Comparison of ENCODE assay signal across 9 mouse cellular contexts in the genomic region with DNA sequence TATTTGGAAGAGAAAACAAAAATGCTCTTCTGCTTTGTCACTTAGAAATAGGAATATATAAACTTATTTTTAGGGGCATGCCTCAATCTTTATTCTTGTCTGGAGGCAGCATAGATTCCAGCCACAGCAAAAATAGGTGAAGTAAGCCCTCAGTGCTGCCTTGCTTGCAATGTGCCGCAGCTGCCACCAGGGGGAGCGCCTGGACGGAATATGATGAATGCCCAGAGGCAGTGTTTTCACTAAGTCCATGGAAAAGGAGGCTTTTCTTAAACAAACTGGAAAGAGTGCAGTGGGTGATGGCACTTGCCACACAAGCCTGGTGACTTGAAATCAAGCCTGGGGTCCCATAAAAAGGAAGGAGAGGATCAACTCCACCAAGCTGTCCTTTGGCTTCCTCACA. TPM values are rescaled to one million over a fixed set of nuclear protein-coding genes. Genes with fewer than 3 reads are reported as not detected.
DNase-seq lines count a peak whose midpoint lies in the region; ATAC-seq and TF ChIP-seq lines count a peak whose summit lies in the region.
"Had no signal": no experiment of that assay in that cellular context is flagged by ENCODE, and none has a peak within 500 bp of the region (broad histone marks: within the 10 kb centered on the region; RNA-seq: fewer than 3 reads in every experiment).

No protein-coding gene starts in this region.

- H3K4me2 ChIP-seq in lung, postnatal 0 days (replicated peaks; ENCODE audit: low read depth, low read length): no peak overlapping the region
- H3K4me2 ChIP-seq: limb, embryonic 13.5 days had no signal

- no peaks in the 10 kb centered on the region for H3K4me1 ChIP-seq in MEL (ENCODE audit: control insufficient read depth in 1 of 2, insufficient read depth in 2 of 2, low read length in 2 of 2)
- H3K4me1 ChIP-seq in lung, postnatal 0 days (ENCODE audit: insufficient read depth, low read depth, low read length): no peaks in the 10 kb centered on the region
- H3K4me1 ChIP-seq: limb, embryonic 13.5 days had no signal

- TF ChIP-seq RAD21 in MEL (IDR thresholded peaks at IDR 0.05; ENCODE audit: low read depth, low read length): peak; percentile 89

- no peak for TF ChIP-seq POLR2A in MEL (IDR thresholded peaks at IDR 0.05; ENCODE audit: control insufficient read depth in 1 of 2, insufficient read depth in 1 of 2, low read depth in 1 of 2, low read length in 2 of 2, poor library complexity in 1 of 2)

- H3K9me3 ChIP-seq in MEL (replicated peaks; ENCODE audit: insufficient read depth, low read length): no peaks in the 10 kb centered on the region
- no peaks in the 10 kb centered on the region for H3K9me3 ChIP-seq in lung, postnatal 0 days (ENCODE audit: low read length)
- H3K9me3 ChIP-seq: limb, embryonic 13.5 days had no signal

- H3K79me2 ChIP-seq in MEL (ENCODE audit: control insufficient read depth, insufficient read depth, low read length, poor library complexity): no peaks in the 10 kb centered on the region

- no peaks in the 10 kb centered on the region for H3K27me3 ChIP-seq in MEL (ENCODE audit: control insufficient read depth in 1 of 2, insufficient read depth in 2 of 2, low read length in 2 of 2)
- no peaks in the 10 kb centered on the region for H3K27me3 ChIP-seq in lung, postnatal 0 days (replicated peaks; ENCODE audit: insufficient read depth, low read length)
- H3K27me3 ChIP-seq: limb, embryonic 13.5 days had no signal

- ATAC-seq in lung, postnatal 0 days: peak; percentile 30; the same call in 1 of the 2 replicates

- no peaks in the 10 kb centered on the region for H3K36me3 ChIP-seq in MEL (ENCODE audit: control insufficient read depth in 1 of 2, insufficient read depth in 2 of 2, low read length in 2 of 2)
- no peaks in the 10 kb centered on the region for H3K36me3 ChIP-seq in lung, postnatal 0 days (ENCODE audit: insufficient read depth, low read length)

- peak; percentile 95 to 99 (median 96) for TF ChIP-seq CTCF in MEL (IDR thresholded peaks at IDR 0.05 in 2 of 3, conservative IDR thresholded peaks at IDR 0.05 in 1 of 3; ENCODE audit: control insufficient read depth in 1 of 3, insufficient read depth in 1 of 3, low read depth in 2 of 3, low read length in 3 of 3, poor library complexity in 1 of 3, severe bottlenecking in 1 of 3)
- TF ChIP-seq CTCF in lung, postnatal 0 days (IDR thresholded peaks at IDR 0.05): peak; percentile 98

- H3K27ac ChIP-seq in MEL (ENCODE audit: control insufficient read depth, low read depth, low read length): no peak overlapping the region
- H3K27ac ChIP-seq in lung, postnatal 0 days (ENCODE audit: low read length): no peak overlapping the region
- H3K27ac ChIP-seq: limb, embryonic 13.5 days had no signal

- TF ChIP-seq EP300 in MEL (IDR thresholded peaks at IDR 0.05; ENCODE audit: low read depth in 1 of 2, low read length in 2 of 2): no peak
- no peak for TF ChIP-seq EP300 in lung, postnatal 0 days (IDR thresholded peaks at IDR 0.05)

- no peak overlapping the region for H3K4me3 ChIP-seq in MEL (ENCODE audit: control insufficient read depth in 1 of 2, insufficient read depth in 1 of 2, low read depth in 2 of 2, low read length in 2 of 2)
- no peak overlapping the region for H3K4me3 ChIP-seq in lung, postnatal 0 days (ENCODE audit: low read depth, low read length)
- H3K4me3 ChIP-seq: limb, embryonic 13.5 days had no signal

- DNase-seq in A20 (ENCODE audit: low read depth, low spot score) (peak; percentile 66), MEL (ENCODE audit: low read depth, low spot score) (peak; percentile 81)
- DNase-seq in cerebellum, adult 8-10 months: peak; percentile 88
- peak; percentile 68 to 72 for DNase-seq in gastrocnemius, adult 8-10 months (ENCODE audit: low spot score in 2 of 2)
- peak; percentile 92 to 95 for DNase-seq in kidney, postnatal 4 days
- peak; percentile 81 for DNase-seq in lung, postnatal 0 days (ENCODE audit: low spot score)
- DNase-seq in right cerebral cortex, postnatal 36 days (ENCODE audit: low spot score in 2 of 2): peak; percentile 64 to 77
- DNase-seq in yolk sac, embryonic 10.5 days (ENCODE audit: low spot score): peak; percentile 69

- WGBS in lung, postnatal 0 days: 3% methylated on average over 3 of the region's 3 CpGs

- no peak overlapping the region for H3K9ac ChIP-seq in MEL (ENCODE audit: control insufficient read depth, low read depth, low read length, poor library complexity, severe bottlenecking)
- no peak overlapping the region for H3K9ac ChIP-seq in lung, postnatal 0 days (replicated peaks; ENCODE audit: low read depth)
- H3K9ac ChIP-seq: limb, embryonic 13.5 days had no signal

TF ChIP-seq in MEL, 35 proteins besides CTCF, POLR2A, EP300 and RAD21:
- TF ChIP-seq SMC3 (IDR thresholded peaks at IDR 0.05; ENCODE audit: low read depth, low read length) (peak; percentile 95), ZC3H11A (IDR thresholded peaks at IDR 0.05; ENCODE audit: low read depth, low read length) (peak; percentile 84), NELFE (IDR thresholded peaks at IDR 0.05; ENCODE audit: low read depth, low read length) (no peak)

RNA-seq across cellular contexts. Expression of gene Tmem222, which starts 32.4 kb away (rescaled TPM):
- total RNA-seq in MEL (2012; rRNA removed): 45.1 and 51.8 TPM in 2 replicates
- polyA plus RNA-seq in MEL (2012; ENCODE audit: insufficient read depth in 1 of 2, insufficient read length in 2 of 2, low read depth in 1 of 2, low replicate concordance in 2 of 2, missing spikeins in 1 of 2): 10 to 100 TPM in 1 of 2 experiments, not detected in 1; 69.2 TPM
- 10 to 100 TPM; 24.5 to 27.8 (median 26.2) TPM for total RNA-seq in gastrocnemius, adult 8-10 months (2022)
- 47.2 and 58.1 TPM in 2 replicates for polyA plus RNA-seq in lung, postnatal 0 days (2015; fragmentation: Nextera tagmentation; extraction: Ambion mirVana)

RNA-seq across cellular contexts. Expression of gene Wdtc1, which starts 43.3 kb away (rescaled TPM):
- 12.5 and 13.2 TPM in 2 replicates for total RNA-seq in MEL (2012; rRNA removed)
- polyA plus RNA-seq in MEL (2012; ENCODE audit: insufficient read depth in 1 of 2, insufficient read length in 2 of 2, low read depth in 1 of 2, low replicate concordance in 2 of 2, missing spikeins in 1 of 2): 10 to 100 TPM in 1 of 2 experiments, not detected in 1; 35.3 TPM
- 100 to 1,000 TPM in 2 of 4 experiments, 10 to 100 TPM in 2; 85.4 to 104 (median 95.3) TPM for total RNA-seq in gastrocnemius, adult 8-10 months (2022)
- polyA plus RNA-seq in lung, postnatal 0 days (2015; fragmentation: Nextera tagmentation; extraction: Ambion mirVana): 9.2 and 9.9 TPM in 2 replicates

RNA-seq across cellular contexts. Expression of gene Sytl1, which starts 47.0 kb away (rescaled TPM):
- 0.08 TPM in 1 of 2 replicates, not detected in the other for total RNA-seq in MEL (2012; rRNA removed)
- polyA plus RNA-seq in MEL (2012; ENCODE audit: insufficient read depth in 1 of 2, insufficient read length in 2 of 2, low read depth in 1 of 2, low replicate concordance in 2 of 2, missing spikeins in 1 of 2): under 1 TPM in 1 of 2 experiments, not detected in 1; 0.31 TPM
- total RNA-seq in gastrocnemius, adult 8-10 months (2022): under 1 TPM in 1 of 4 experiments, not detected in 3; 0.12 TPM
- polyA plus RNA-seq in lung, postnatal 0 days (2015; fragmentation: Nextera tagmentation; extraction: Ambion mirVana): 3.1 and 3.3 TPM in 2 replicates

RNA-seq across cellular contexts. Expression of gene Slc9a1, which starts 59.6 kb away (rescaled TPM):
- 2.8 and 3.1 TPM in 2 replicates for total RNA-seq in MEL (2012; rRNA removed)
- polyA plus RNA-seq in MEL (2012; ENCODE audit: insufficient read depth in 1 of 2, insufficient read length in 2 of 2, low read depth in 1 of 2, low replicate concordance in 2 of 2, missing spikeins in 1 of 2): 10 to 100 TPM in 1 of 2 experiments, not detected in 1; 14.0 TPM
- total RNA-seq in gastrocnemius, adult 8-10 months (2022): 1 to 10 TPM; 6.9 to 9.8 (median 8.4) TPM
- 5.4 and 6.0 TPM in 2 replicates for polyA plus RNA-seq in lung, postnatal 0 days (2015; fragmentation: Nextera tagmentation; extraction: Ambion mirVana)
